Mouse (Mus musculus) MEL (cell line): ENCODE results near the gene AW549877. TPM values are rescaled to one million over a fixed set of nuclear protein-coding genes. Genes with fewer than 3 reads are reported as not detected.

Source experiments
- DNase-seq: peaks from one replicate; pipeline ENCODE4 v3.0.0; 2011; ENCODE audit warnings: low read depth, low spot score
- H3K27ac ChIP-seq: 2 replicates; pipeline ENCODE4 v1.5.1; 2012; ENCODE audit warnings: low read depth, mild to moderate bottlenecking, control low read depth, low read length, moderate library complexity; ENCODE audit not compliant: control insufficient read depth
- H3K27me3 ChIP-seq, 2 experiments: fragments of 150-350 bp in 1 of 2; sonication (generic) in 1 of 2; 2 replicates each; pipeline ENCODE4 v1.6.1; 2012; ENCODE audit warnings: low read length in 2 of 2, mild to moderate bottlenecking in 2 of 2, improper control_type of control experiment in 1 of 2, moderate library complexity in 1 of 2; ENCODE audit not compliant: insufficient read depth in 2 of 2, control insufficient read depth in 1 of 2
- H3K36me3 ChIP-seq, 2 experiments: 2 replicates each; pipeline ENCODE4 v1.6.1; 2012 to 2014; ENCODE audit warnings: low read length in 2 of 2, improper control_type of control experiment in 1 of 2, inconsistent platforms in 1 of 2, mild to moderate bottlenecking in 1 of 2; ENCODE audit not compliant: insufficient read depth in 2 of 2, control insufficient read depth in 1 of 2
- H3K4me1 ChIP-seq, 2 experiments: fragments of 150-350 bp in 1 of 2; sonication (generic) in 1 of 2; 2 replicates each; pipeline ENCODE4 v1.6.1; 2012; ENCODE audit warnings: low read length in 2 of 2, improper control_type of control experiment in 1 of 2, mild to moderate bottlenecking in 1 of 2; ENCODE audit not compliant: insufficient read depth in 2 of 2, control insufficient read depth in 1 of 2
- H3K4me3 ChIP-seq, 2 experiments: fragments of 150-350 bp in 1 of 2; sonication (generic) in 1 of 2; 2 replicates each; pipeline ENCODE4 v1.5.1; 2012; ENCODE audit warnings: low read depth in 2 of 2, low read length in 2 of 2, mild to moderate bottlenecking in 2 of 2, moderate library complexity in 2 of 2, control low read depth in 1 of 2, improper control_type of control experiment in 1 of 2; ENCODE audit not compliant: control insufficient read depth in 1 of 2, insufficient read depth in 1 of 2
- H3K79me2 ChIP-seq: 2 replicates; pipeline ENCODE4 v1.6.1; 2012; ENCODE audit warnings: mild to moderate bottlenecking, low read length, moderate library complexity; ENCODE audit not compliant: control insufficient read depth, poor library complexity, insufficient read depth
- H3K9ac ChIP-seq: 2 replicates; pipeline ENCODE4 v1.6.1; 2012; ENCODE audit warnings: low read depth, mild to moderate bottlenecking, control low read depth, low read length, moderate library complexity; ENCODE audit not compliant: control insufficient read depth, poor library complexity, severe bottlenecking
- H3K9me3 ChIP-seq: fragments of 150-350 bp; sonication (generic); replicated peaks from 2 replicates; pipeline ENCODE4 v1.6.1; 2012; ENCODE audit warnings: mild to moderate bottlenecking, low read length, improper control_type of control experiment, moderate library complexity; ENCODE audit not compliant: insufficient read depth
- CTCF ChIP-seq, 3 experiments: IDR thresholded peaks in 2 of 3; conservative IDR thresholded peaks in 1 of 3; 2 replicates each; pipeline ENCODE4 v1.5.1; 2011 to 2012; ENCODE audit warnings: low read length in 3 of 3, low read depth in 2 of 3, mild to moderate bottlenecking in 2 of 3, improper control_type of control experiment in 1 of 3, inconsistent platforms in 1 of 3, mixed read lengths in 1 of 3, moderate library complexity in 1 of 3; ENCODE audit not compliant: control insufficient read depth in 1 of 3, insufficient read depth in 1 of 3, poor library complexity in 1 of 3, severe bottlenecking in 1 of 3
- GABPA ChIP-seq: IDR thresholded peaks from 2 replicates; pipeline ENCODE4 v1.6.1; 2012; ENCODE audit warnings: low read depth, mild to moderate bottlenecking, inconsistent platforms, low read length, improper control_type of control experiment, moderate library complexity
- MAFK ChIP-seq: IDR thresholded peaks from 2 replicates; pipeline ENCODE4 v1.6.1; 2011; ENCODE audit warnings: low read depth, mild to moderate bottlenecking, low read length, improper control_type of control experiment, borderline replicate concordance
- MXI1 ChIP-seq: IDR thresholded peaks from 2 replicates; pipeline ENCODE4 v1.6.1; 2011; ENCODE audit warnings: mild to moderate bottlenecking, low read depth, low read length, improper control_type of control experiment
- POLR2AphosphoS5 ChIP-seq: IDR thresholded peaks from 2 replicates; pipeline ENCODE4 v1.6.1; 2012; ENCODE audit warnings: low read depth, borderline replicate concordance, mild to moderate bottlenecking, inconsistent platforms, low read length, moderate library complexity, mixed read lengths
- RCOR1 ChIP-seq: IDR thresholded peaks from 2 replicates; pipeline ENCODE4 v1.6.1; 2012; ENCODE audit warnings: low read depth, mild to moderate bottlenecking, inconsistent platforms, low read length, improper control_type of control experiment
- TBP ChIP-seq: IDR thresholded peaks from 2 replicates; pipeline ENCODE4 v1.8.0; 2011; ENCODE audit warnings: low read depth, low read length, improper control_type of control experiment
- polyA plus RNA-seq, 2 experiments: library from polyadenylated mRNA; stranded (reverse) in 1 of 2; unstranded in 1 of 2; fragments of >175 nt in 1 of 2; fragments of >200 nt in 1 of 2; gene quantifications; 2 replicates each; pipeline versions ENCODE4 v1.2.1 to v1.2.4; 2012; ENCODE audit warnings: low replicate concordance in 2 of 2, low read depth in 1 of 2; ENCODE audit not compliant: insufficient read length in 2 of 2, insufficient read depth in 1 of 2, missing spikeins in 1 of 2
- total RNA-seq: library from RNA; depleted of rRNA; stranded (reverse); fragments of 300-350 nt; gene quantifications from 2 replicates; pipeline ENCODE4 v1.2.3, GENCODE M21; 2012; rRNA removed

AW549877 gene
- total and polyA plus RNA-seq, 3 experiments = 5.0 to 13.5 TPM; not detected in 1

GRCm38 (mm10) chr15:3936056-3936455 is 59.5 kb downstream of the AW549877 start:
- Histone ChIP-seq H3K9ac (no peak overlapping the region), H3K9me3 (no peaks in the 10 kb centered on the region), H3K36me3 (no peaks in the 10 kb centered on the region), H3K27ac (no peak overlapping the region), H3K4me1 (no peaks in the 10 kb centered on the region), H3K27me3 (no peaks in the 10 kb centered on the region), H3K79me2 (no peaks in the 10 kb centered on the region), H3K4me3 (no peak overlapping the region)
- TF ChIP-seq MXI1 (no peak), CTCF (IDR thresholded peaks at IDR 0.05 in 2 of 3, conservative IDR thresholded peaks at IDR 0.05 in 1 of 3; ENCODE audit: control insufficient read depth in 1 of 3, insufficient read depth in 1 of 3, low read depth in 2 of 3, low read length in 3 of 3, poor library complexity in 1 of 3, severe bottlenecking in 1 of 3) (no peak)
- no peak for DNase-seq

- H3K9me3 ChIP-seq = no peaks in the 10 kb centered on the region
- H3K27ac ChIP-seq = no peak overlapping the region
- no peaks in the 10 kb centered on the region for H3K79me2 ChIP-seq
- H3K36me3 ChIP-seq = no peaks in the 10 kb centered on the region
- no peaks in the 10 kb centered on the region for H3K4me1 ChIP-seq
- TF ChIP-seq POLR2AphosphoS5 (no peak), GABPA (no peak), RCOR1 (no peak), TBP (no peak), MAFK (no peak)
- H3K4me3 ChIP-seq = no peak overlapping the region
- H3K27me3 ChIP-seq = no peaks in the 10 kb centered on the region
- H3K9ac ChIP-seq = no peak overlapping the region
- no peak for DNase-seq
Observed at GRCm38 (mm10) chr15:3933466-3933865, 62.1 kb downstream of the AW549877 start.

Other genes with a start within 250 kb of the AW549877 start
- gene Fbxo4, start 16.2 kb downstream of the AW549877 start, total RNA-seq = 5.9 and 8.0 TPM in 2 replicates
- gene Fbxo4, start 16.2 kb downstream of the AW549877 start, polyA plus RNA-seq = 1 to 10 TPM in 1 of 2 experiments, not detected in 1; 7.4 TPM
- gene Oxct1, start 30.6 kb upstream of the AW549877 start, total RNA-seq = 112 and 140 TPM in 2 replicates
- gene Oxct1, start 30.6 kb upstream of the AW549877 start, polyA plus RNA-seq = 100 to 1,000 TPM in 1 of 2 experiments, not detected in 1; 168 TPM